Mouse (Mus musculus): ENCODE measurements around the gene Dnajc17. TPM values are rescaled to one million over a fixed set of nuclear protein-coding genes. Genes with fewer than 3 reads are reported as not detected.

The Dnajc17 gene
- polyA plus RNA-seq, 1 experiment from 2014 or later = 9.9 TPM

DNA sequence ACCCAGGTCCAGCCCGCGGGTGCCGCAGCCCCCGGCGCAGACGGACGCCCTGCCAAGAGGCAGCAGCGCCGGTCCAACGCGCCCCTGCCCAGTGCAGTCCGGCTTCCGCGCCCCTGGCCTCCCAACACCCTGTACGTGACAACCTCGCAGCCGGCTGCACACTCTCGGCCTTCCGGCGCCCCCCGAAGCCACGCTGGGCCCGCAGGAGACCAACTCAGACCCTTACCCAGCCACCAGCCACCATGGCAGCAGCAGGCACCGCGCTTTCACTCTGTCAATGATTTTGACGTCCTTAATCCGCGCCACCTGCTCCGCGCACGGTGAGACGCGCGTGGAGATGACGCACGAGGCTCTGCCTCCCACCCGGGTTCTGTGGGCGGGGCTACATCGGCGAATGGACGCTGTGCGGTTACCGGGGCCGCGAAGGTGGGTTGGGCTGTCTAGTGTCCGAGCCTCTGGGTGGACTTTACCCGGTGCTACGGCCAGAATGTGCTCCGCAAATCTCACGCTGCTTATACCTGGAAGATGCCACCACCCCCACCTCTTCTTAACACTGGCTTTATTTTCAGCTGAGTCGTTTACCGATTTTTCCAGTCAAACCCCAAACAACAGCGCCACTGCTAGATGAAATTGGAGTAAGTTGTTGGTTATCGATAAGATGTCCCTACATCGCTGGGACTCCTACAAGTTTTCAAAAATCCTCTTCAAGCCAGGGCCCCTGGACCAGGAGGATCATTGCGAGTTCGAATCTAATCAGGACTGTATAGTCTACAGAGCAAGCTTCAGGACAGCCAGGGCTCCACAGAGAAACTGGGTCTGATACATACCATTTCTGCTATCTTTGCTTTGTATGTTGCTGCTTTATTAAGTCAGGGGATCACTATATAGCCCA lies 51.7 kb downstream of the Dnajc17 start, which contains the start of gene Rmdn3:
TSS of gene Rmdn3 (minus strand) at position 354 of the 892 bp plus-strand sequence.
- peak; percentile 70 for ATAC-seq (ENCODE audit: low read depth)

GRCm38 (mm10) chr2:119156081-119156680 lies 52.4 kb downstream of the Dnajc17 start:
- 0 out of 2 replicates have a peak, but pooled peaks cover under 1% of the 10 kb centered on the region for H3K27me3 ChIP-seq
- no peaks in the 10 kb centered on the region for H3K9me3 ChIP-seq (replicated peaks)
- peaks cover 52% of the 10 kb centered on the region for H3K4me1 ChIP-seq (replicated peaks)
- H3K4me3 ChIP-seq (replicated peaks) = peak overlapping the region; percentile 100
- H3K9ac ChIP-seq = peak overlapping the region; percentile 97
- peaks cover 34% of the 10 kb centered on the region for H3K36me3 ChIP-seq
- 2% methylated on average over 34 of the region's 34 CpGs for WGBS (ENCODE audit: insufficient replicate concordance)
- DNase-seq = no peak
- peak; percentile 43 for ATAC-seq (ENCODE audit: low read depth)
- H3K27ac ChIP-seq = peak overlapping the region; percentile 98
- peak overlapping the region; percentile 88 for H3K4me2 ChIP-seq

More for the DNA sequence above, 51.7 kb downstream of the Dnajc17 start, which contains the start of gene Rmdn3:
- WGBS (ENCODE audit: insufficient replicate concordance) = 1% methylated on average over 57 of the region's 57 CpGs
- Histone ChIP-seq H3K9ac (peak within 1 kb of the TSS; percentile 97), H3K4me3 (replicated peaks) (peak within 1 kb of the TSS; percentile 100), H3K4me1 (replicated peaks) (peaks cover 45% of the 10 kb centered on the region), H3K27ac (peak within 1 kb of the TSS; percentile 98), H3K27me3 (0 out of 2 replicates have a peak, but pooled peaks cover 3% of the 10 kb centered on the region), H3K4me2 (peak within 1 kb of the TSS; percentile 88), H3K36me3 (peaks cover 27% of the 10 kb centered on the region), H3K9me3 (replicated peaks) (no peaks in the 10 kb centered on the region)
- peak; percentile 93 for DNase-seq

DNA sequence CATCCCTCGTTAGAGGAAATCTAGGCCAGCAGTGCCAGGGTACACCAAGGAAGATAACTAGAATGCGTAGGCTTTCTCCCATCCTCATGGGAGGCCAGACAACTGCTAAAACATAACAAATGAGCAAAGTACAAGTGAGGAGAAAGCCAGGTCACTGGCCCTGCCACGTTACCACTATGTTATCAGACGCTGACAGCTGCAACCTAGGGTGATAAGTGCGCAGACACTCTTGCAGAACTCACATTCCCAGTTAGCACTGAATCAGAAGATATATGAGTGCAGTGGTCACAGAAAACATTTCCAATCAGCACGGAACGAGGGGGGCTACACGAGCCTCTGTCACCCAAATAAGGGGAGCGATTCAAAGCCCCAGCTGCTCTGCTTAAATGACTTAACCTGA lies 53.2 kb downstream of the Dnajc17 start:
- no peaks in the 10 kb centered on the region for H3K9me3 ChIP-seq (replicated peaks)
- 16% methylated on average over 9 of the region's 9 CpGs for WGBS (ENCODE audit: insufficient replicate concordance)
- peak overlapping the region; percentile 100 for H3K4me3 ChIP-seq (replicated peaks)
- peak overlapping the region; percentile 88 for H3K4me2 ChIP-seq
- H3K9ac ChIP-seq = peak overlapping the region; percentile 97
- H3K27me3 ChIP-seq = no peaks in the 10 kb centered on the region
- peaks cover 42% of the 10 kb centered on the region for H3K36me3 ChIP-seq
- ATAC-seq (ENCODE audit: low read depth) = peak; percentile 87
- peak overlapping the region; percentile 98 for H3K27ac ChIP-seq
- peaks cover 52% of the 10 kb centered on the region for H3K4me1 ChIP-seq (replicated peaks)
- peak; percentile 86 for DNase-seq

- WGBS (ENCODE audit: insufficient replicate concordance) = 39% methylated on average over 2 of the region's 2 CpGs
- no peaks in the 10 kb centered on the region for H3K27me3 ChIP-seq
- peak overlapping the region; percentile 98 for H3K27ac ChIP-seq
- H3K4me2 ChIP-seq = peak overlapping the region; percentile 88
- peaks cover 49% of the 10 kb centered on the region for H3K36me3 ChIP-seq
- DNase-seq = no peak
- ATAC-seq (ENCODE audit: low read depth) = peak; percentile 39
- no peaks in the 10 kb centered on the region for H3K9me3 ChIP-seq (replicated peaks)
- peaks cover 52% of the 10 kb centered on the region for H3K4me1 ChIP-seq (replicated peaks)
- peak overlapping the region; percentile 97 for H3K9ac ChIP-seq
- peak overlapping the region; percentile 100 for H3K4me3 ChIP-seq (replicated peaks)
Observed at GRCm38 (mm10) chr2:119154683-119155082, 53.9 kb downstream of the Dnajc17 start.

- H3K9me3 ChIP-seq (replicated peaks) = no peaks in the 10 kb centered on the region
- no peaks in the 10 kb centered on the region for H3K27me3 ChIP-seq
- no peak for DNase-seq
- no peak overlapping the region for H3K4me2 ChIP-seq
- H3K4me3 ChIP-seq (replicated peaks) = no peak overlapping the region
- 51% methylated on average over 6 of the region's 6 CpGs for WGBS (ENCODE audit: insufficient replicate concordance)
- peak overlapping the region; percentile 60 for H3K27ac ChIP-seq
- peaks cover 73% of the 10 kb centered on the region for H3K36me3 ChIP-seq
- peaks cover 51% of the 10 kb centered on the region for H3K4me1 ChIP-seq (replicated peaks)
- no peak overlapping the region for H3K9ac ChIP-seq
- no peak for ATAC-seq (ENCODE audit: low read depth)
Observed at GRCm38 (mm10) chr2:119152255-119152654, 56.3 kb downstream of the Dnajc17 start.

- Histone ChIP-seq H3K9me3 (replicated peaks) (no peaks in the 10 kb centered on the region), H3K4me1 (replicated peaks) (peaks cover 22% of the 10 kb centered on the region), H3K27me3 (no peaks in the 10 kb centered on the region), H3K9ac (no peak overlapping the region), H3K4me3 (replicated peaks) (no peak overlapping the region), H3K36me3 (peaks cover 99% of the 10 kb centered on the region), H3K27ac (no peak overlapping the region), H3K4me2 (no peak overlapping the region)
- WGBS (ENCODE audit: insufficient replicate concordance) = 92% methylated on average over 8 of the region's 8 CpGs
- ATAC-seq (ENCODE audit: low read depth) (no peak), DNase-seq (no peak)
Observed at GRCm38 (mm10) chr2:119147775-119148174, 60.8 kb downstream of the Dnajc17 start.

- WGBS (ENCODE audit: insufficient replicate concordance) = 88% methylated on average over 22 of the region's 22 CpGs
- ATAC-seq (ENCODE audit: low read depth) = no peak
Observed at GRCm38 (mm10) chr2:119147160-119147678, 61.4 kb downstream of the Dnajc17 start.

DNA sequence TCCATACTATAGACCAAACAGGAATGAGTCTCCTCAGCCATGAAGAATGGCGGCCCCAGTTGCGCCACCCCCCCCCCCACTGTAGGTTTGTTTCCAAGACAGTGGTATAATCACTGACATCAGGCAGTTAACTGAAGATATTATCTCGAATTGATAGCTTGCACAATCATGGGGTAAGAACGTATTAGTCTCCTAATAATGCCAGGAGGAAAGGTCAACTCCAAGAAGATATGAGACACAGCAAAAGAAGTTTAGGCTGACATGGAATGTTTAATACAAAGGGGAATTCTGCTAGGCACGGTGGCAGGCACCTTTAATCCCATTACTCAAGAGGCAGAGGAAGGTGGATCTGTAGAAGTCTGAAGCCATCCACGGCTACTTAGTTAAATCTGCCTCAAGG lies 62.2 kb downstream of the Dnajc17 start:
- H3K36me3 ChIP-seq = peaks cover 99% of the 10 kb centered on the region
- no peak overlapping the region for H3K9ac ChIP-seq
- H3K4me3 ChIP-seq (replicated peaks) = no peak overlapping the region
- no peak overlapping the region for H3K4me2 ChIP-seq
- H3K9me3 ChIP-seq (replicated peaks) = no peaks in the 10 kb centered on the region
- ATAC-seq (ENCODE audit: low read depth) = no peak
- no peaks in the 10 kb centered on the region for H3K27me3 ChIP-seq
- no peak overlapping the region for H3K27ac ChIP-seq
- no peak for DNase-seq
- H3K4me1 ChIP-seq (replicated peaks) = peaks cover 8% of the 10 kb centered on the region
- WGBS (ENCODE audit: insufficient replicate concordance) = 82% methylated on average over 6 of the region's 6 CpGs

More at GRCm38 (mm10) chr2:119147160-119147678, 61.4 kb downstream of the Dnajc17 start:
- Histone ChIP-seq H3K27ac (no peak overlapping the region), H3K9ac (no peak overlapping the region), H3K4me3 (replicated peaks) (no peak overlapping the region), H3K4me2 (no peak overlapping the region), H3K27me3 (no peaks in the 10 kb centered on the region), H3K4me1 (replicated peaks) (peaks cover 16% of the 10 kb centered on the region), H3K36me3 (peaks cover 99% of the 10 kb centered on the region), H3K9me3 (replicated peaks) (no peaks in the 10 kb centered on the region)
- DNase-seq = no peak

DNA sequence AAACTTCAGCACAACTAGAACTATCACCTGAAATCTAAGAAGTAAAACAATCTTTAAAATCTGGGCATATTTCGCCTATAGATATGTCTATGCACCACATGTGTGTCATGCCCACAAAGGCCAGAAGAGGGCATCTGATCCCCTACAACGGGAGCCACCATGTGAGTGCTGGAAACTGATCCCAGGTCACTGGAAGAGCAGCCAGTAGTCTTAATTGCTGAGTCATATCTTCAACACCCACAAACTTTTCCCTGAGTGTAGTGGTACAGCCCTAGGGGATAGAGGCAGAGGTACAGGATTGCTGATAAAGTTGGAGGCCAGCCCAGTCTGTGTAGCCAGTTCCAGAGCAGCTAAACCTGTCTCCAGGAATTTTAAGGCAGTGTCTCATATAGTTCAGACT lies 63.4 kb downstream of the Dnajc17 start:
- peak; percentile 70 for ATAC-seq (ENCODE audit: low read depth)
- peaks cover 99% of the 10 kb centered on the region for H3K36me3 ChIP-seq
- DNase-seq = no peak

GRCm38 (mm10) chr2:119136346-119136898 lies 72.2 kb downstream of the Dnajc17 start:
- H3K27me3 ChIP-seq = no peaks in the 10 kb centered on the region
- DNase-seq (peak; percentile 75), ATAC-seq (ENCODE audit: low read depth) (peak; percentile 98)
- H3K36me3 ChIP-seq = peaks cover 93% of the 10 kb centered on the region
- H3K4me3 ChIP-seq (replicated peaks) = 0 out of 2 replicates have a peak overlapping the region, but pooled peaks have one; percentile 10
- H3K9ac ChIP-seq = peak overlapping the region; percentile 52; the same call in 1 of the 2 replicates
- no peaks in the 10 kb centered on the region for H3K9me3 ChIP-seq (replicated peaks)
- H3K4me2 ChIP-seq = peak overlapping the region; percentile 46
- peak overlapping the region; percentile 95 for H3K27ac ChIP-seq
- peaks cover 33% of the 10 kb centered on the region for H3K4me1 ChIP-seq (replicated peaks)
- 19% methylated on average over 5 of the region's 5 CpGs for WGBS (ENCODE audit: insufficient replicate concordance)

More for the DNA sequence above, 63.4 kb downstream of the Dnajc17 start:
- Histone ChIP-seq H3K4me3 (replicated peaks) (no peak overlapping the region), H3K4me1 (replicated peaks) (peaks cover 7% of the 10 kb centered on the region), H3K27ac (no peak overlapping the region), H3K9ac (no peak overlapping the region), H3K4me2 (no peak overlapping the region), H3K27me3 (no peaks in the 10 kb centered on the region), H3K9me3 (replicated peaks) (no peaks in the 10 kb centered on the region)
- 83% methylated on average over 2 of the region's 2 CpGs for WGBS (ENCODE audit: insufficient replicate concordance)

All from liver, embryonic 13.5 days (tissue).